Mouse (Mus musculus) heart, adult 18-20 months (tissue): ENCODE measurements around the gene Gm21292. TPM values are rescaled to one million over a fixed set of nuclear protein-coding genes. Genes with fewer than 3 reads are reported as not detected.
"Not testable (repeated sequence)": the region's sequence is repeated elsewhere in the genome, so short reads cannot be mapped to it uniquely, and the experiment has no call there.

Experiments used
- DNase-seq, 2 experiments: peaks; one replicate each; pipeline ENCODE4 v3.0.0; 2021 to 2022; ENCODE audit warnings: mixed read lengths in 1 of 2
- long read RNA-seq, 2 experiments: library from polyadenylated mRNA; stranded (forward); transcript quantifications; one replicate each; pipeline ENCODE4 v2.0.0; 2021
- total RNA-seq, 2 experiments: library from RNA; stranded (reverse); gene quantifications; 2 replicates each; pipeline ENCODE4 v1.2.3; 2021

Gene Gm21292
- total RNA-seq, result not detected
- long read RNA-seq, experiment 1, result 0 reads
- long read RNA-seq, experiment 2, result 0 reads

DNA sequence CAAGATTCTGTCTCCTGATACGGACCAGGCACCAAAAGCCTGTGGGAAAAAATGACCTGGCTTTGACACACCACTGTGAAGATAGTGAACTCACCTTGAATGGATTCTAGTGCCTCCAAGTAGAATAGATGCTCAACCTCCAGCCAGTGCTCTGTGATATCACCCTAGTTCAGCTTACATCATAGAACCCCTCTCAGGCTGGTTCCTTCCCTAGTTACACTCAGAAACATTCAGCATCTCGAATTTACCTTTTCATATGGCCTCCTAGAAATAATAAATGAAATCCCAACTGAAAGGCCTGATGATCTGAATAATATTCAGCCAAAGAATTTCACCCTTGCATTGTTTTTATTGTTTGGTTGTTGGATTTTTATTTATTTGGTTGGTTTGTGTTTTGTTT lies at the start of gene Gm21292:
TSS of gene Gm21292 (minus strand) at position 101 of the 400 bp plus-strand sequence.
- not testable (repeated sequence) for DNase-seq

Other genes with a start within 250 kb of the Gm21292 start
- not detected for gene Gm21721, start 68.3 kb upstream of the Gm21292 start, total RNA-seq
- gene Gm21812, start 213.3 kb upstream of the Gm21292 start, total RNA-seq, result not detected